Mouse (Mus musculus): ENCODE results near the gene Gapt.

The Gapt gene

DNA sequence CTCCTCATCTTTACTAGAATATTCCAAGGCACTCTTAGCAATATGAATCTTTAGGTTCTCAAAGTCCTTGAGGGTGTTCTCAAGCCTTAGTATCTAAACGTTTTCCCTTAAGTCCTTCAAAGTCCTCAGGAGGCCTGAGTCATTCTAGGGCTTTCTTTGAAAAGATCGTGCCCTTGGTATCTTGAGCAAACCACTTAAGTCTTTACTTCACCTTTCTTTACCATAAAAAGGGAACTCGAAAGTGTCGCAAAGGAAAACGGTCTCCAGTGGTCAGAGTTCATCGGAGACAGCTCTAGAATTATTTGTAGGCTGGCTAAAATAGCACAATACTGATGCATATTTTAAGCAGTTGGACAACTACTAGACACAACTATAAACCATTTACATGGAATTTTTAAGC, 6.7 kb upstream of the Gapt start:
- in situ Hi-C loops (cut with MboI), result loop anchor here (10.0 to 25.0 kb wide), 2 partner anchors 299 to 451 kb away; no protein-coding TSS in a partner anchor

DNA sequence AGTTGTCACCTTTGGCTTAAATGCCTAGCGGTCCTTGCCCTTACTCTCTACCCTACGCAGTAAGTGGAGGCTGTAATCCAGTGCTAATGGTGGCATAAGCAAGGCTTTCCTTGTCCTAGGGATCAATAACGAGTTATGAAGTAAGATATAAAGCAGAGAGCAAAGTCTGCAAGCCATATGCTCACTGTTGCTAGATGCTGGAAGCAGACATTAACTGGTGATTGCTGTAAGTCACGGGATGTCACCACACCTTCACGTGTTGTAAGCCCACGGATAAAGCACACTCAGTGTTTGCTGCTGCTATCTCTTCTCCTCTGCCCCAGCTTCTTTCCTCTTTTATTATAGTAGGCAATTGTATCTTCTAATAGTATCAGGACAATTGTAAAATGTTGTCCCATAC, 5.9 kb downstream of the Gapt start:
- in situ Hi-C loops (cut with MboI), result loop anchor here (25.0 kb wide), 1 partner anchor 439 kb away; no protein-coding TSS in a partner anchor

DNA sequence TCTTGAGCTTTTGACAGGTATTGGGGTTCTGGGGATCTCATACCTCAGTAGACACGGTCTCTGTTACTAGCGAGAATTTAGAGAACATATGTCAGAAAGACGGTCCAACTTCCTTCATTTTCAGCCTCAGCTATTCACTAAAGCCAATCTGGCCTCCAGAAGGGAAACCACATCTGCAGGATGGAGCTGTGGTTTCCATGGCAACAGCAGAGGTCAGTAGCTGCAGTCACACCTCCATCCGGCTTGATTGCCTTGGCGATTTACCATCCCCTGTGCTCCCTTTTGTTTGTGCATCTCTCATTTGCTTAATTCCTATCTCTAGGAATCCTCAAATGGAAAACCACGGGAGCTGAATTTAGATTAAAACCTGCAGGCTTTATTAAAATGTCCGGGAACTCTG, 10.3 kb downstream of the Gapt start:
- in situ Hi-C loops (cut with MboI), result no loop called here

DNA sequence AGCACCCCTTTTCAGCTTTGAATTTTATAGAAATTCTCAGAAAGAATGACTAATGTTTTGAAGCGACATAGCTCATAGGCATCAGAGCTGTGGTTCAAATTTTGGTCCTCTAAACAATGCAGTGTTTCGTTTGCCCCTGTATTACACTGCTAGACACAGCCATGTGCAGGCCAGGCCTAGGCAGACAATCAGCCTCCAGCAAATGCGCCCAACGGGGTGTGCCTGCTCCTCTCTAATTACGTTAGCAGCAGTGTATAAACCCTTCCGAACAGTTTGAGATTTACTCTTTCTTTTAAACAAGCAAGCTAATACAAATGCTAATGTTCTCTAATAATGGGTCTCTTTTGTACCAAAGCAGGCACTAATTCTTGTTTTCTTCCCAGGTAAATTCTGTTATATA, 14.4 kb downstream of the Gapt start:
- in situ Hi-C loops (cut with MboI), result no loop called here

DNA sequence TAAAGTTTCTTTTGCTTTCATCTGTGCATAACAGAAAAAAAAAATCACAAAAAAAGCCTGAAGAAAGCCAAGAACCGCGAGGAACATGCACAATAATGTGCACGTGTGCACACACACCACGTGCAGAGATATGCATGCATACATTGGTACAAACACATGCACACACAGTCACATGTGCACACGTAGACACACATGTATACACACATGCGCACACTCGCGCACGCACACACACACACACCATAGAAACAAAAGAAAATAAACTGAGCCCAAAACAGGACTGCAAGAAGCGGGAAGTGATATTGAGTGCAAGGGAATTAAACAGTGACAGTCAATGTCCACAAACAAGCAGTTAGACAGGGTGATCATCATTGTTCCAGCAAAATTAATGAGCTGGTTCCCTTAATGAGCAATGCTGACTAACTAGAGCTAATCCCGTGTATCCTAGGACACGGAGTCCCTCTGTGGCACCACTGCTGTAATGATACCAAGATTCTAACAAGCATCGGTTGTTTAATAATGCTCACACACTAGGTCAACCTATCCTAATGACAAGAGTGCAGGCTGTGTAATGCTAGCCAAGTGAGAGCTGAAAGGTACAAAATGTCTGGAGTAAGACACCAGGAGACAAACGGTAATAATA, 23.9 kb downstream of the Gapt start:
- in situ Hi-C loops (cut with MboI), result no loop called here

DNA sequence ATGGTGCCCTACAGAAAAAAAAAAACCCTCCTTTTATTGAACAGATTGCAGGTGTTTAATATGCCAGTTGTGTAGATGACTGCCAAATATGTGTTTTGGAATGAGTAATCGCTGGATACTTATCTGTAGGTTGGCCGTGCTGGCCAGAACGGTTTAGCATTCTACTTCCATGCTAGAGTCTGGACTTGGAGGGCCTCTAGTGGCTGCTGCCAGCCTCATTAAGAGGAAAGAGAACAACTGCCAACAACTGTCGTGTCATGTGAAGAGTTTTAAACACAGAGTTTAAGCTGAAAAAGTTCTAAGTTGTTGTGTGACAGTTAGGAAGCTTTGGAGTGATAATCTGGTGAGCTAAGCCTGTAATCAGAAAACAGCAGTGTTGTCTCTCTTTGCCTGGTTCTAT, 38.3 kb downstream of the Gapt start:
- in situ Hi-C loops (cut with MboI), result no loop called here

DNA sequence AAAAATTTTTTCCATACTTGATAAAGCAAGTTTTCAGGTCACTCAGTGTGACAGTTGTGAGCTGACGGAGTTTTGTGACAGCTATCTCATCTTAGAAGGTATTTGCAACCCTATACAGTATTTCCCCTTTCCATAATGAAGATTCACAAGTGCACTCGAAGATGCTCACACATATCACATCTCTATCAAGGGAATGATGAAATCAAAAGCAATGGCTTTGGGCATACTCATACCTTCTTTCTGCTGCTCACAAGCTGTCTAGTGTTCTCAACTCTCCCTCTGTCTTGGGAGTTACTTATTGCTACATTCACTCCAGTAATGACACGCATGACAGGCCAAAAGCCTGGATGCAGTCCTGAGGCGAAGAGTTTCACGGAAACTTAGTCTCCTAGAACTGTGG, 49.8 kb downstream of the Gapt start:
- in situ Hi-C loops (cut with MboI), result no loop called here
